Mouse (Mus musculus): ENCODE results near the gene Acox1.

DNA sequence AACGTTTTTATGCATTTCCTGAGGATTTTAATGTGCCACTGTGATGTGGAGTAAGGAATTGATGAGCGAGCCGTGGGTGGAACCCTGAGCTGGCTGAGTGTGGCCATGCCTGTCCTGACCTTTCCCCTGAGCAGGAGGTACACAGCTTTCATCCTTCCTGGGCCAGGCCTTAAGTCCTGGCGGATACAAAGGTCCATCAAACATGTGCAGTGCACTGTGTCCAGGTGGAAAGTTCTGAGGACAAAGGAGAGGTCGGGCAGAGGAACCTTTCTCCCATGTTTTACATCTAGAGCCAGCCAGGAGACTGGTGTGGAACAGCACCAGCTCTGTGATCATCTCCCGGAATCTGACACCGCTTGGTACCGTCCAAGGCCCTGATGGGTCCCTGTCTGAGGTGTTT, 10.4 kb upstream of the Acox1 start:
- TF ChIP-seq CTCF (IDR thresholded peaks at IDR 0.05; ENCODE audit: low read depth) (no peak), EP300 (IDR thresholded peaks at IDR 0.05; ENCODE audit: low read depth) (no peak)
